Mouse (Mus musculus) T-helper 2 cell (primary cell): ENCODE measurements around the gene Rfxank.

Experiments used
- in situ Hi-C: fragments of 300-600 bp; cut with MboI, MseI; formaldehyde crosslinking; loops from one replicate; pipeline ENCODE4 v1.15.1; 2025; ENCODE audit warnings: high pct_unique_total_duplicates

Gene Rfxank

DNA sequence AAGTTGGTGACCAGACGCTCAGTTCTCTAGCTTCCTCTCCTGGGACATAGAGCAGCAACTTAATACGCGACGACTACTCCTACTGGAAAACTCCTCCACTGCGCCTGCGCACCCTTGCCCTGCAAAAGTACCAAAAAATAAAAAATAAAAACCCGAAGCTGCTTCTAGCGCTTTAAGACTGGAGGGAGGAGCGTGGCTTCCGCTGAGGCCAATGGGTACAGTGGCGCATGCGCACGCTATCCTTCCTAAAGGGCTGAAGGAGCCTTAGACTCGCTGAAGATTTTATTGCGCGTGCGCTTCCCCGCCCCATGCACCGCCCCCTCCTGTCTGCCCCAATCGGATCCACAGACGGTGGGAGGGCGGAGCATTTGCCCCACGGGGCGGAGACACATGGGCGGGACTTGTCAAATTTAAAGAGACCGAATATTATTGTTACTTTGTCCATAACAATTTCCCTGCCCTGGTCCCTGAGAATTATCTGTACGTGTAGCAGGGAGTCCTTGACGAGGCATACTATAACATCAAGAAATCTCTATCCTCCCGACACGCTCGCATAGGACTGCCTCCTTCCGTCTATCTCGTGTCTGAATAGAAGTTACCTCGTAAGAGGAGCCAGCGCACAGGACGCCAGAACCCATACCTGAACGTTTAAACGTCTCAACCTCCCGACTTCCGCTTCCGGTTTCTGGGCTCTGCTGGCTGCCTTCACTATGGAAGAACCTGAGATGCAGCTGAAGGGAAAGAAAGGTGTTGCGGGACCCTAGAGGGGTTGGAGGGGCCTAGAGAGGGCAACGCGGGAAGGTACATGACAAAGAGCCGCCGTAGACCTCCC is at the start of gene Rfxank, which contains the start of the genes Borcs8 and Mef2b:
Gene Rfxank (minus strand): TSS at position 129 of the 832 bp plus-strand sequence.
Gene Borcs8 (plus strand): TSS at position 474 of the 832 bp plus-strand sequence.
Gene Mef2b (plus strand): TSS at position 686 of the 832 bp plus-strand sequence.
- in situ Hi-C loops, result no loop called here

DNA sequence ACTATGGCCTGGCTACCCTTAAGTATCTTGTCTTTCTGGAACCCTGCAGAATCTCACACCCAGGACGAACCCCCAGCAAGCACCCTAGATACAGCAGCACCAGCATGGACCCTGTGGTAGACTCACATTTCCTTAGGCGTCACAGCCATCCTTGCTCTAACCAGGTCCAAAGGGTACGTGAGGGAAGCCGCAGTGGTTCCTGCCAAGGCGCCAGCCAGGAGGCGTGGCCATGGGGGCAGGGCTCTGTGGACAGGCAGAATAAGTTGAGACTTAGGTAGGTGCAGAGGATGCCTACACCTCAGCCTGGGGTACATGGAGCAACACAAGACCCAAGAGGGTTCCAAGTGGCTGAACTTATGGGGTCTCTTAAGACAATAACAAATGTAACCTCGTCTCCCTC is 49.8 kb upstream of the Rfxank start:
- in situ Hi-C loops, result no loop called here

DNA sequence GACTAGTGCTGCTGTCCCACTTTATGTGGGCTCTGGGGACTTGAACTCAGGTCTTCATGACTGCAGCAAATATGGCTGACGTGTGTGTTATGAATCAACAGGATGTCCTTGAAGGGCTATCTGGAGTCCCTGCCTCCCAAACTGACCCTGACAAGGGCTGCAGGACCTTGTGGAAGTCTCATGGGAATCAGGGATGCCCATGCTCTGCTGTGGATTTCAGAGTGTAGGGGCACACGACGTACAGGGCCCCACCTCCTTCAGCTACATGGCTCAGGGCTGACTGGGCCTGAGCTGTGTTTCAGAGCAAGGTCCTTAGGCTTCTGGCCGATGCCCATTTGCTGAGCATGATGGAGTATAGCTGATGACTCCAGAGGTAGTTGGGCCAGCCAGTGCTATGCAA is 44.2 kb upstream of the Rfxank start:
- in situ Hi-C loops, result no loop called here

DNA sequence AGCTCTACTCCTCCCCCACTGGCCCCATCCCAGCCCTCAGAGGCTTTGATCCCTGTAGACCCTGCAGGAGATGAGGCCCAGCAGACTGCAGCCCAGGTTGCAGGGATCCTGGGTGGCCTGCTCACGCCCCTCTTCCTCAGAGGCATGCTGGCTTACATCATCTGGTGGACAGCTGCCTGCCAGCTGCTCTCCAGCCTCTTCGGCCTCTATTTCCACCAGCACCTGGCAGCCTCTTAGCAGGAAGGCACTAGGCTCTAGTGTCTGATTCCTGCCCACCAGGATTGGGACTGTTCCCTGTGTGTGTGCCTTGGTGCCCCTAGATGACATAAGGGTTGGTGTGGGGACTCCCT is 42.9 kb upstream of the Rfxank start:
- in situ Hi-C loops, result no loop called here

DNA sequence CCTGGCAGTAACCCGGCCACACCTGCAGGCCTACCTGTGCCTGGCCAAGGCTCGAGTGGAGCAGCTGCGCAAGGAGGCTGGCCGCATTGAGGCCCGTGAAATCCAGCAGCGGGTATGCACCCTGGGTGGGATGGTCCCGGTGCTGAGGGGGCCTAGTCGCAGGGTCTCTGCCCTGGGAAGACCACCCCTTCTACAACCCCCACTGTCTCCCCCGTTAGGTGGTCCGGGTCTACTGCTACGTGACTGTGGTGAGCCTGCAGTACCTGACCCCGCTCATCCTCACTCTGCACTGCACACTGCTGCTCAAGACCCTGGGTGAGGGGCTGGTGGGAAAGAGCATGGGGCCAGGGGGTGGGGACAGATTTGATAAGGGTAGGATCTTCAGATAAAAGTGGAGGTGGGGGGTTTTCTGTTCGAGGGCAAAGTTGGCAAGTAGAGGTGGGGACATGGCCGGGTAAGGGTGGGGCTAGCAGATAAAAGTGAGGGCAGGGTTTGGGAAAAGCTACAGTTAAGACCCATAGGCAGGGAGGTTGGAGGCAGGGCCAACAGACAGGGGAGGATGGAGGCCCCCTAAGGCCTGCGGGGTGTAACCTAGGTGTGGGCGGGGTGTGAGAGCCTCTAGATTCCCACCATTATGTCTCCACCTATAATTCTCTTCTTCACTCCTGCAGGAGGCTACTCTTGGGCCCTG is 42.4 kb upstream of the Rfxank start:
- in situ Hi-C loops, result no loop called here

DNA sequence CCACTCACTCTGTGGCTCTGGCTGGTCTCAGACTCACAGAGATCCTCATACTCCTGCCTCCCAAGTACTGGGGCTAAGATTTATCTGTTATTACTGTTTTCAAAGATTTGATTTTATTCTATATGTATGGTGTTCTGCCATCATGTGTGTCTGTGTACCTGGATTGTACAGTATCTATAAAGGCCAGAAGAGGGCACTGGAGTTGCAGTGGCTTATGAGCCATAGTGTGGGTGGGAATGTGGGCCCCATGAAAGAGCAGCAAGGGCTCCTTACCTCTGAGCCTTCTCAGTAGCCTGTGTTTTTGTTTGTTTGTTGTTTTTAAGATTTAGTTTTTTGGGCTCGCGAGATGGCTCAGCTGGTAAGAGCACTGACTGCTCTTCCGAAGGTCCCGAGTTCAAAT is 40.1 kb upstream of the Rfxank start:
- in situ Hi-C loops, result no loop called here

DNA sequence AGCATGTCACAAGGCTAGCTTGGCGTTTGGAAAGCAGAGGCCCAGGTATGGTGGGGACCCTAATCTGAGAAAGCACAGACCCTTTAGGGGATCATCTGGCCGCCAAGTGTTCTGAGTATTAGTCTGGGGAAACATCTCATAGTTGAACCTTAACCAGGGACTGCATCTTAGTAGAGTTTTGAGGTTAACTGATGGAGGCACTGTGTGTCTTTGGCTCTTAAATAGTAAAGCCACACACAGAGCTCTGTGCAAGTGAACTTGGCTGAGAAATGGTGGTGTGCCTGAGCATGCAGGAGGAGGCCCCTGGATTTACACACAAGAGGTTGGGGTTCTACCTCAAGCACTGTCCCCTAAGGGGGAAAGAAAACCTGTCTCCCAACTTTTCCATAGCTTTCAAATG is 39.3 kb upstream of the Rfxank start:
- in situ Hi-C loops, result no loop called here

DNA sequence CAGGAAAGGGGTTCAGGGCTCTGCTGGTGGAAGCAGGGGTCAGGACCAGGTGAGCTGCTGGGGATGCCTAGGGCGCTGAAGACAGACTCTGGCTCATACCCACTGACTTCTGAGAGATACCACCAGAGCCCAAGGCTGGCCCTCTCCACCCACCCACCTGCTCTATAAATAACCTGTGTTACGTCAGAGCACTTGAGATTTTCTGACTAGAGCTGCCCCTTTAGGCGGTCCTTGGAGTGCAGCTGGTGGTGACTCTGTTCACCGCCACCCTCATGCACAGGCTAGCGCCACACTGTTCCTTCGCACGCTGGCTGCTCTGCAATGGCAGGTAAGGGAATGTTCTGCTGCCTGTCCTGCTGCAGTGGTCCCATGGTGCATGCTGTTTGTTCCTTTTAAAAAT is 35.1 kb upstream of the Rfxank start:
- in situ Hi-C loops, result loop anchor here (25.0 kb wide), 1 partner anchor 262 kb away; the partner anchor contains the start of genes Ndufa13, Tssk6 and Yjefn3

DNA sequence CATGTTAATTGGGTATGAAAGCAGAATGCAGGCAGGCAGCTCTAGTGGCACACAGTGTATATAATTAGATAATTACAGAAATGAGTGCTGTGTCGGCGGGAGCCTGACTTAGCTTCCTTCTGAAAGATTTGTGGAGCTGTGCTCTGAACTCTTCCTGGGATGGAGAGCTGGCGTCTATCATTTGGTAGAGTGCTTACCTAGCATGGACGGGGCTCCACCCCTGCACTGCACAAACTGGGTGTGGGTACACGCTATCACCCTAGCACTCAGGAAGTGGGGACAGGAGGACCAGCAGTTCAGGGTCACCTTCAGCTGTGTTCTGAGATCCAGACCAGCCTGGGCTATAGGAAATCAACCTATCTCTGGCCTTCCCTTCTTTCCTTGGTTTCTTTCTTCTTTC is 34.4 kb upstream of the Rfxank start:
- in situ Hi-C loops, result loop anchor here (25.0 kb wide), 1 partner anchor 261 kb away; the partner anchor contains the start of genes Ndufa13, Tssk6 and Yjefn3

DNA sequence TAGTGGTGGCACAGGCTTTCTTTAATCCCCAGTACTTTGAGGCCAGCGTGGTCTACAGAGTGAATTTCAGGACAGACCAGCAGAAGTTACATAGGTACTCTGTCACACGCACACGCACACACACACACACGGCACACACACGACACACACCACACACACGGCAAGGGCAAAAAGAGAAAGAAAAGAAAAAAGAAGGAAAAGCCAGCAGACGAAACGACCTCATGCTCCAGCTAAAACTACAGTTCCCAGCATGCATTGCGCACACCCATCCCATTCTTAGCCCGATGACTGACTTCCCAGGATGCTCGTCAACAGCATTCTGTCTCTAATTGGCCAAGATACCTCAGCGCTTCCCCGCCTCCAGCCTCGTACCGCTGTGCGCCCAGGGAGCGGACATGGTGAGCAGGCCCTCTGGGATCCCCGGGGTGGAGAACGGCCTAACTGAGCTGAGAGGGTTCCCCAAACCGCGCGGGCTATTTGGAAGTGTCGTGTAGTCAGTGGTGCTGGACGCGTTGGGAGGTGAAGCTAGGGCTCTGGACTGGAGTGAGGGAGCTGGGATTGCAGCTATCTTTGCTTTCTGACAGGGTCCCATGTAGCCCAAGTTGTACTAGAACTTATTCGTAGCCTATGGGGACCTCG is 33.2 kb upstream of the Rfxank start, which contains the start of gene Tmem161a:
Gene Tmem161a (plus strand): TSS at position 314 of the 639 bp plus-strand sequence.
- in situ Hi-C loops, result loop anchor here (25.0 kb wide), 1 partner anchor 260 kb away; the partner anchor contains the start of genes Ndufa13, Tssk6 and Yjefn3

DNA sequence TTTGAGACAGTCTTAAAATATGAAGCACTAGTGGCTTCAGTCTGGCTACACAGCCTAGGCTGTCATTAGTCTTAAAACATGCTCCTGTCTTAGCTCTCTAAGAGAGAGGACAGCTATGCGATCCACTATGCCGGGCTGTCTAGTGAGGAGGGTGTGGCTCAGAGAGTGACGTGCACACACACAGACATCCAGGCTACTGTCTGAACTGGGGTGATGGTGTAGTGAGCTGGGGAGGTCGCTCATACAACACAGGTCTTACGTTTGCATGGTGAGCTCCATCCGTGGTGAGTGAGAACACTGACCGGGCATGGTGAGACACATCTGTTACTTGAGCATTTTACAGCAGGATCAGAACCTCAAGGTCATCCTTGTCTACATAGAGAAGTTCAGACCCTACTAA is 32.3 kb upstream of the Rfxank start:
- in situ Hi-C loops, result loop anchor here (25.0 kb wide), 1 partner anchor 259 kb away; the partner anchor contains the start of genes Ndufa13, Tssk6 and Yjefn3

DNA sequence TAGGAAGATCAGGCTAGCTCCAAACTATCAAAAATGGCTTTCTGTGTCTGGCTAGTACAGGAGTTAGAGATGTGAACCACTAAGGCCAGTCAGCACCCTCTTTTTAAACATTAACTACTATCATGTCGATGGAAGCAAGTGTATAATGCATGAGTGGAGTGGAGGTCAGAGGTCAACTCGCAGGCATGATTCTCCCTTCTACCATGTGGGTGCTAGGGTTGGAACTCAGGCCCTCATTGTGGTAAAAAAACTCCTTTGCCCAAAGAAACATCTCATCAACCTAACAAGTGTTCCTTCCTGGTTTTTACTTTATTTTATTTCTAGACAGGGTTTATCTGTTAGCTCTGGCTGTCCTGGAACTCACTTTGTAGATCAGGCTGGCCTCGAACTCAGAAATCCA is 31.8 kb upstream of the Rfxank start:
- in situ Hi-C loops, result loop anchor here (25.0 kb wide), 1 partner anchor 258 kb away; the partner anchor contains the start of genes Ndufa13, Tssk6 and Yjefn3

DNA sequence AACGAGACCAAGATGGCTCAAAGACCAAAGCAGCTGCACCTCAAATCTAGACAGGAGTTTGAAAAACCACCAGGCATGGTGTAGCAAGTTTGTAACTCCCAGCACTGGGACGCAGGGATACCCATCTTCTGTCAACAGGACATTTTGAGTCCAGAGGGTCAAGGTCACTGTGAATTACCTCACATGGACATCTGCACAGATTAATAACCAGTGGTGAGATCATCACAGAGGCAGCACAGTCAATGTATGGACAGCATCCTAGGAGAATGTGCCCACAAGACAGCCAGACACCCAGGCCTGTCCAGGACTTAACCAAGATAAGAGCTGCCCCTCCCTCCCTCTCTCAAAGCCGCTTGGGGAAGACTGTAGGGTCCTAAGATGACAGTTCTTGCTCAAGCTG is 31.2 kb upstream of the Rfxank start:
- in situ Hi-C loops, result loop anchor here (25.0 kb wide), 1 partner anchor 258 kb away; the partner anchor contains the start of genes Ndufa13, Tssk6 and Yjefn3

DNA sequence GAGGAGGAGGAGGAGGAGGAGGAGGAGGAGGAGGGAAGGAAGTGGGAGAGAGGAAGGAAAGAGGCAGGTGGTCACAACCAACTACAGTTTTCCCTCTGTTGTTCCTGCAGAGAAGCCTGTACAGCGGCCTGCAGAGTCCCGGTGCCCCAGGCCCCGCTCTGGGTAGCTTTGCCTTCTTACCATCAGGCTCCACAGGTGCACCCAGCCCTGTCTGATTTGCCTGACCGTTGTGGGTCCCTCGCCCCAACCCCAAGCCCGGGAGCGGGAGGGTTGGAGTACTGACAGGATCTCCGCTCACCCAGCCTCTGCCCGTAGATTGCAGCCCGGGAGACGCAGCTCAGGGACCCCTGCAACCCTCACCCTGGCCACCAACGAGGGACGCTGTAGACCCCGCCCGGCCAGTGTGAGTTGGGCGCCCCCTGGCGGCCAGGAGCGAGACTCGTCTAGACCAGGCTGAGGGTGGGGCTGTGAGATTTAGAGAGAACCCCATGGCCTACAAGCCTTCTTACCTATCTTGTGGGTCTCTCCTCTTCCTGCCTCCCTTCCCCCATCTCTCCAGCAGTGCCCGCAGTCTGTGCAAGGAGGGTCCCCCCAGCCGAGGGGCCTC is 27.7 kb upstream of the Rfxank start:
- in situ Hi-C loops, result loop anchor here (25.0 kb wide), 1 partner anchor 254 kb away; the partner anchor contains the start of genes Ndufa13, Tssk6 and Yjefn3

DNA sequence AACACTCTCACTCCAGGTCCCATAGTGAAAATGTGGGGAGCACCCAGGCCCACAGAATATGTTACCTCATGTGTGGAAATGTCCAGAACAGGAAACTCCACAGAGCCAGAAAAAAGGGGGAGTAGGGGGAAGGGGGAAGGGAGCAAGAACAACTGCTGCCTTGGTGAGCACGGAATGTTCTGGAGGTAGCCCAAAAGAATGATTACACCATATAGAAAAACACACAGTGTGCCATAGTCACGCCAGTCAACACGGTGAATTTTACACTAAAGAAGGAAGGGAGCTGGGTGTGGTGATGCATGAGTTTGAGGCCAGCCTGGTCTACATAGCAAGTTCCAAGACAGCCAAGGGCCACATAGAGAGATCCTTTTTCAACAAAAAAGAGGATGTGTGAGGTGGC is 24.4 kb upstream of the Rfxank start:
- in situ Hi-C loops, result loop anchor here (25.0 kb wide), 1 partner anchor 251 kb away; the partner anchor contains the start of genes Ndufa13, Tssk6 and Yjefn3

DNA sequence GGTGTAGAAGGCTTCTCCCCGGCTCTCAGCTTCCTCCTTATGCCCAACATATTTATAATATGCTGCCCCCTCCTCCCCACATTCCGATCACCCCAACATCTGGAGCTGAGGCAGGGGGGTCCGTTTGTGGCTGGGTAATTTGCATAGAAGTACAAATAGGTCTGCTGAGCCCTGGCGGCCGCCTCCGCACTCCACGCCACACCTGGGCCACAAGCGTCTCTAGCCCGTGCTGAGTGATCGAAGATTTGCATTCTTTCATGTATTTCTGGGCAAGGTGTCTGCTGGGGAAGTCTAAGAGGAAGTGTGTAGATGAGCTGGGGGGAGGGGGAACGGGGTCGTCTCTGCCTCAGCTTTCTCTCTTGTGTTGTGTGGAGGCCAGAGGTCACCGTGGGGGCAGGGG is 21.1 kb upstream of the Rfxank start:
- in situ Hi-C loops, result loop anchor here (25.0 kb wide), 1 partner anchor 248 kb away; the partner anchor contains the start of genes Ndufa13, Tssk6 and Yjefn3

DNA sequence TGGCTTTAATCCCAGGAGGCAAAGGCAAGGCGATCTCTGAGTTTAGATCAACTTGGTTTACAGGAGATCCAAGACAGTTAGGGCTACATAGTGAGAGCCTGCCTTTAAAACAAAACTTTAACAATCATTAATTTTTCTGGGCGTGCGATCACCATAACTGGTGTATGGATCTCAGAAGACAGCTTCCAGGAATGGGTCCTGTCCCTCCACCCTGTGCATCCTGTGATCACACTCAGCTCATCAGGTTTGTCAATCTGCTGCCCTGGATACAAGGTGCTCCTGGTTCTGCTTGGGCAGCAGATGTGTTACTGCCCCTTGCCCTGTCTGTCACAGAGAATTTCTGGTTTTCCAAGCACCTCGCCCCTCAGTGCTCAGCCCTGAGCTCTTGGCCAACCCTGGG is 20.3 kb upstream of the Rfxank start:
- in situ Hi-C loops, result loop anchor here (25.0 kb wide), 1 partner anchor 247 kb away; the partner anchor contains the start of genes Ndufa13, Tssk6 and Yjefn3

DNA sequence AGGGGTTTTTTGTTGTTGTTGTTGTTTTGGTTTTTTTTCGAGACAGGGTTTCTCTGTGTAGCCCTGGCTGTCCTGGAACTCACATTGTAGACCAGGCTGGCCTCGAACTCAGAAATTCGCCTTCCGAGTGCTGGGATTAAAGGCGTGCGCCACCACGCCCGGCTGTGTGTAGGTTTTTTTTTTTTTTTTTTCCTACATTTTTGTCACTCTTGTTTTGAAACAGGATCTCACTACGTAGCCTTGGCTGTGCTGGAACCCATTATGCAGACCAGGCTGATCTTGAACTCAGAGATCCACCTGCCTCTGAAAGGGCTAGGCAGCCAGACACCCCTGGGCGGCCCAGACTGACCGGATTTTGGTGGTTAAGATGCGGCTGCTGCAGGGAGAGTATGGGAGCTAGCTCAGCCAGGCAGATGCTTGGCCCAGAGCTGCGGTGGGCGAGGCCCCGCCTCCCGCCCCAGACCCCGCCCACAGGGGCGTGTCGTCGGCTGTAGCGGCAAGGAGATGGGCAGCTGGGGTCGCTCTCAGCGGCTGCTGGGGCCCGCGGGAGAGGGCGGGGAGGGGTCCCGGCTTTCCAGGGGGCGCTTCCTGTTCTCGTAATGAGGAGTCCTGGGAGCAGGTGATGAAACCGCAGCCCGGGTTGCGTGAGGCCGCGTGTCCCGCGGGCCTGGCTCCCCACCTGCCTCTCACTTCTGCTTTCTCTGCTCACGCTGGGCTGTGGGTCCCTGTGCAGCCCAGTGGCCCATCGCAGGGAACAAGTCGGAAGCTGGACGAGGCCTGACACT is 19.3 kb upstream of the Rfxank start:
- in situ Hi-C loops, result loop anchor here (25.0 kb wide), 1 partner anchor 246 kb away; the partner anchor contains the start of genes Ndufa13, Tssk6 and Yjefn3

DNA sequence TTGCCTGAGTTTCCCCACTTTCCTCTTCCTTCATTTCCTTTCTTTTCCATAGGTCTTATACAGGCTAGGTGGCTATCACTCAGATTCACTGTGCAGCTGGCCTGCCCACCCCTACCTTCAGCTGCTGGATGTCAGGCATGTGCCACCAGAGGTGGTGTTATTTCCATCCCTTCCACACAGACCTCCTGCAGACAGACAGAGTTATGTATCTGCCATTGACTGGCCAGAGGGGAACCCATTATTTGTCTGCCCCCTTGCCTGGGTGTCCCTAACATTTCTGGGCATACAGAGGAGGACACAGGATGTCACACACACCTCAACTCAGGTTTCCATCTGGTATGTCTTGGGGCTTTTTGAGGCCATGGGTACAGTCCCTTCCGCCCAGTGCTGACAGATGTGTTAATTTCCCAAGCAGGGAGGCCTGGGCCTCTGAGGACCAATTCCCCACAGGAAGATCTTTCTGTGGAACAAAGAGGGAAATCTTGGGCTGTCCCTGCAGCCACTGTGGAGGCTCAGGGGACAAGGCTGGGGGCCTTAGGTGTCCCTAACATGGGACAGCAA is 18.4 kb upstream of the Rfxank start:
- in situ Hi-C loops, result loop anchor here (25.0 kb wide), 1 partner anchor 245 kb away; the partner anchor contains the start of genes Ndufa13, Tssk6 and Yjefn3
